ENCODE assay signal across 15 mouse cellular contexts in genomic region chr3:59305518-59305917, GRCm38 (mm10).
"Had no signal": no experiment of that assay in that cellular context is flagged by ENCODE, and none has a peak within 500 bp of the region (broad histone marks: within the 10 kb centered on the region; RNA-seq: fewer than 3 reads in every experiment).

No protein-coding gene starts in this region.

- H3K4me3 ChIP-seq: neural tube, embryonic 15.5 days; stomach, embryonic 15.5 days had no signal

- H3K9me3 ChIP-seq: neural tube, embryonic 15.5 days; stomach, embryonic 15.5 days had no signal

- H3K9ac ChIP-seq: neural tube, embryonic 15.5 days; stomach, embryonic 15.5 days had no signal

- H3K27ac ChIP-seq: neural tube, embryonic 15.5 days; stomach, embryonic 15.5 days; stomach, postnatal 0 days had no signal

- H3K4me1 ChIP-seq: neural tube, embryonic 15.5 days; stomach, embryonic 15.5 days had no signal

- H3K27me3 ChIP-seq: neural tube, embryonic 15.5 days; stomach, embryonic 15.5 days had no signal

- DNase-seq: retina, postnatal 1 day; right cerebral cortex, adult 18-20 months; right cerebral cortex, postnatal 14 days; right cerebral cortex, postnatal 25 days; right cerebral cortex, postnatal 4 days; spleen, adult 18-20 months; thymus, adult 18-20 months; thymus, adult 2 months; thymus, postnatal 14 days; thymus, postnatal 25 days; thymus, postnatal 36 days; thymus, postnatal 4 days had no signal

- H3K36me3 ChIP-seq: neural tube, embryonic 15.5 days; stomach, embryonic 15.5 days had no signal

- H3K4me2 ChIP-seq: neural tube, embryonic 15.5 days; stomach, embryonic 15.5 days had no signal
